Mouse (Mus musculus) cerebellum, adult 2 months (tissue): ENCODE measurements around the gene Kctd3. TPM values are rescaled to one million over a fixed set of nuclear protein-coding genes. Genes with fewer than 3 reads are reported as not detected.

ENCODE experiments used
- DNase-seq, 2 experiments: peaks; one replicate each; pipeline ENCODE4 v3.0.0; 2021
- H3K27ac ChIP-seq: fragments of 200-500 bp; 2 replicates; pipeline ENCODE4 v1.5.1; 2012; ENCODE audit warnings: low read length, control low read depth, inconsistent platforms; ENCODE audit not compliant: insufficient read depth
- H3K27me3 ChIP-seq: fragments of 200-500 bp; 2 replicates; pipeline ENCODE4 v1.6.1; 2012; ENCODE audit warnings: inconsistent platforms, mild to moderate bottlenecking, low read length, moderate library complexity; ENCODE audit not compliant: control insufficient read depth, insufficient read depth
- H3K4me1 ChIP-seq: fragments of 200-500 bp; 2 replicates; pipeline ENCODE4 v1.6.1; 2011; ENCODE audit warnings: low read length; ENCODE audit not compliant: control insufficient read depth, insufficient read depth
- H3K4me3 ChIP-seq: fragments of 200-500 bp; replicated peaks from 2 replicates; pipeline ENCODE3; 2011; ENCODE audit warnings: mild to moderate bottlenecking, low read depth, low read length, control low read depth; ENCODE audit not compliant: insufficient read depth
- CTCF ChIP-seq: fragments of 200-500 bp; IDR thresholded peaks from 2 replicates; pipeline ENCODE4 v1.5.1; 2011; ENCODE audit warnings: low read depth, mild to moderate bottlenecking, control low read depth, low read length, moderate library complexity, borderline replicate concordance; ENCODE audit not compliant: insufficient read depth
- POLR2A ChIP-seq: fragments of 200-500 bp; IDR thresholded peaks from 2 replicates; pipeline ENCODE4 v1.6.1; 2011; ENCODE audit warnings: low read length, control low read depth, borderline replicate concordance; ENCODE audit not compliant: insufficient read depth
- WGBS: fragments of 180-500 bp; shearing (Covaris S2); methylation state at CpG from one replicate; pipeline ENCODE4 v1.1.7; 2018; 5-methylcytosine and 5-hydroxymethylcytosine counted together
- polyA plus RNA-seq: library from polyadenylated mRNA; depleted of rRNA; stranded (reverse); fragments of >200 nt; gene quantifications from 2 replicates; pipeline ENCODE4 v1.2.3, GENCODE M21; 2012; rRNA removed

The Kctd3 gene
- 96.6 and 99.9 TPM in 2 replicates for polyA plus RNA-seq

DNA sequence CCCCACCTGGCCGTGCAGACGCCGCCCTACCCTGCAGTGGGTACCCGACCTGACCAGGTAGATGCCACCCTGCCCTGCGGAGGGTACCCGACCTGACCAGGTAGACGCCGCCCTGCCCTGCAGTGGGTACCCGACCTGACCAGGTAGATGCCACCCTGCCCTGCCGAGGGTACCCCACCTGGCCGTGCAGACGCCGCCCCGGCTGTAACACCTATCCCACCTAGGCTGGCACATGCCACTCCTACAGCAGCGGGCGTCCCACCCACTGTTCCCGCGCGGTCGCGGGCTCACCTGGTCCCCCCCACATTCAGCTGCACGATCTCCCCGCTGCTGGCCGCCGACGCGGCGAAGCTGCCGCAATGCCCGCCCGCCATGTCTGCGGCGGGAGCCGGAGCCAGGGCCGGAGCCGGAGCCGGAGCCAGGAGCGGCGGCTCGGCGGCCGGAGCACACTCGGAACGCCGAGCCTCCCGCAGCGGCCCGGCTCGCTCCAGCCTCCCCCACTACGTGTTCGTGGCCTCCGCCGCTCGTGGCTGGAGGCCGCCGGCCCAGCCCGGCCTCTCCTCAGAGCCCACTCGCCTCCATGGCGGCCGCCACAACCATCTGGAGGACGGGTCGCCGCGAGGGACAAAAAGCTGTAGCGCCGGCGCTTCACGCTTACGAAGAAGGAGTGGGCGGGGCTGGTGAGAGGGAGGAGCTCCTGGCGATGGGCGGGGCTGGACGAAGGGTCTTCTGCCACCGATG is at the start of gene Kctd3:
Gene Kctd3, minus strand, starts transcription at position 603 of the 741 bp plus-strand sequence.
- DNase-seq = peak; percentile 96 to 99
- Histone ChIP-seq H3K4me3 (peak within 1 kb of the TSS; percentile 68), H3K4me1 (peaks cover 3% of the 10 kb centered on the region; the same call in 1 of the 2 replicates), H3K27ac (0 out of 2 replicates have a peak within 1 kb of the TSS, but pooled peaks have one; percentile 17), H3K27me3 (no peaks in the 10 kb centered on the region)
- WGBS = under 1% methylated on average over 74 of the region's 74 CpGs
- TF ChIP-seq POLR2A (peak; percentile 50; the same call in 1 of the 2 replicates), CTCF (no peak)

DNA sequence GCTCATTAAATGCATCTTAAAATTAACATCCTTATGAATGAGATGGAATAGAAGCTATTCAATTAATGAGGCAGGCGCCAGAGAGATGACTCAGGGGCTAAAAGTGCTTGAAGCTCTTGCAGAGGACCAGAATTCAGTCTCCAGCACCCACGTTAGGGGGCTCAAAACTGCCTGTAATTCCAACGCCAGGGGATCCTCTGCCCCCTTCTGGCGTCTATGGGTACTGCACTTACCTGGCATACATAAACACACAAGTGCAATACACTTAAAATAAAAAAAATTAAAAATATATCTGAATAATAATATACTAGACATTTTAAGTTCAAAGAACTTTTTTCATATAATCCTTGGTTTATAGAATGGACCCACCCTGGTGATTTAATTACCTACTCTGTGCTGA is 49.8 kb upstream of the Kctd3 start:
- no peak for DNase-seq
- 72% methylated on average over 4 of the region's 4 CpGs for WGBS
- Histone ChIP-seq H3K27me3 (no peaks in the 10 kb centered on the region), H3K4me3 (no peak overlapping the region), H3K4me1 (no peaks in the 10 kb centered on the region), H3K27ac (no peak overlapping the region)
- TF ChIP-seq POLR2A = no peak
- TF ChIP-seq CTCF = 0 out of 2 replicates have a peak, but pooled peaks have one; percentile 10

DNA sequence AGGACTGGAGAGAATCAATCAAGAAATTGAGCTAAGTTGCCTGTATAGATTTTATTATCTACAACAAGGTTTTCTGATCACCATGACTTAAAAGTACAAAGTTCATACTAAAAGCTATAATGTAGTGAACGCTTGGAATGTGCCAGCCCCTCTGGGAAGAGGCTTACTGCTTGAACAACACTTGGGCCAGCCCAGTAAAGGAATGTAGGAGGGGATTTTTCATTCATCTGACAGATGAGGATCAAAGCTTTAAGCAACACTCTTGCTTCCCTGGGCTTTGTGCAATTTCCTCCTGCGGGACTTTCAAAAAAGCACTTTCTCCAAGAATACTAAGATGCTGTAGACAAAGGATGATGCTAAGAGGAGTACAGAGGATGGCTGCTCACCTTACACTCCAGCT is 48.3 kb upstream of the Kctd3 start:
- H3K4me3 ChIP-seq = no peak overlapping the region
- H3K27ac ChIP-seq = no peak overlapping the region
- H3K4me1 ChIP-seq = no peaks in the 10 kb centered on the region
- no peak for DNase-seq
- WGBS = 82% methylated on average over 2 of the region's 2 CpGs
- no peaks in the 10 kb centered on the region for H3K27me3 ChIP-seq
- no peak for TF ChIP-seq CTCF

DNA sequence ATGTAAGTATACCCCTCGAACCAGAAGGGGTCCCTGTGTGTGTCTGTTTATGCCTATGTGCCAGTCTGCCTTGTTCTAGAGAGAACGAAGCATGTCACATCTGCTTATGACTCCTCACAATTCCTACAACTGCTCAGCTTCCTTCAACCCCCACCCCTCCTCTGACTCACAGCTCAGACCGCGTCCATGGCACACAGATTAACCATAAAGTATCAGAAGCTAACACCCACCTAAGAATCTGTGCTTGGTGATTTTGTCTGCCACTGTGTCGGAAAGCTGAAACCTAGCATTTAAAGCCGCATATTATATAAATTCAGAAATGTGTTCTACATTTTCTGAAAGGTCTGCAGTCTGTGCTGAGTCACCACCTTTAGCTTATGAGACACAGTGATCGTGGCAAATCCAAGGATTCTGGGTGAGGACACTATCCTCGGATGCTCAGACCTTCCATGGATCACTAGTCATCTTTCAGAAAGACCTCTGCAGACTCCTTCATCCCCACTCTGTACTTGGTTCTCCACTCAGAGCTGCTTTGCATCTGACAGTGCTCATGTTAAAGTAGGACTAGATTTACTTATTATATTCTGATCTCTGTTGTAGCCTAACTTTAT is 47.4 kb upstream of the Kctd3 start:
- 92% methylated on average over 8 of the region's 8 CpGs for WGBS
- DNase-seq = no peak
- Histone ChIP-seq H3K27me3 (no peaks in the 10 kb centered on the region), H3K4me3 (no peak overlapping the region), H3K4me1 (no peaks in the 10 kb centered on the region), H3K27ac (no peak overlapping the region)
- TF ChIP-seq POLR2A = no peak
- no peak for TF ChIP-seq CTCF

DNA sequence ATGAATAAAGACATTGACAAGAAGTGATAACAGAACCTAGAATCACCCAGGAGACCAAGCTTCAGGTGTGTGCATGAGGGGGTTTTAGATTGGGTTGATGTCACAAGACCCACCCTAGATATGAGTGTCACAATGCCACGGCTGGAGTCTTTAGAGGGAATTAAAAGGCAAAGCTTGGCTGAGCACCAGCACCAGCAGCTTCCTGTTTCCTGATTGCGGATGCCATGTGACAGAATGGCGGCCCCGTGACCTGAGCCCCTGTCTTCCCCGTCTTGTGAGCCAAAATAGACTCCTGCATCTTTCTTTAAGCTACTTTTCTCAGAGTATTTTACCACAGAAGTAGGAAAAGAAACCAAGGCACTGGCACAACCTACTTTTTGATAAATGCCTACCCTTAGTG is 46.5 kb upstream of the Kctd3 start:
- DNase-seq = no peak
- 91% methylated on average over 5 of the region's 5 CpGs for WGBS
- Histone ChIP-seq H3K27me3 (no peaks in the 10 kb centered on the region), H3K27ac (no peak overlapping the region), H3K4me1 (no peaks in the 10 kb centered on the region), H3K4me3 (no peak overlapping the region)
- TF ChIP-seq POLR2A = no peak
- TF ChIP-seq CTCF = no peak

DNA sequence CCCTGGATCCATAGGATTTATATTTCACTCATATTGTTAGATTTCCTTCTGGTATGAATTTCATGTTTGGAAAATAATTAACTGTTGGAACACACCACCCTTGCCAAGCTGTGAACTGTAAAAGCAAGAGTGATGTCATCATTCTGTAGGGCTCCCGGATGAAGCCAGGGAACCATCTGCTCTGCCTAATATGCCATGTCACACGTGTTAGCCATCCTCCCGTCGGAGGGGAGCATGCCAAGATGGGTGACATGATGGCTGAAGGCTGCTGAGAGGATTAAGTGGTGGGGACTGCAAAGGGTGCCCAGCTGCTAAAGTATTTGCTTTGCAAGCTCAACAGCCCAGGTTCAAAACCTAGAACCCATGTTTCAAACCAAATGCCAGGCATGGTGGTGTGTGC is 44.5 kb upstream of the Kctd3 start:
- H3K27me3 ChIP-seq = no peaks in the 10 kb centered on the region
- WGBS = 21% methylated on average over 4 of the region's 4 CpGs
- H3K4me3 ChIP-seq = no peak overlapping the region
- no peak for TF ChIP-seq POLR2A
- no peak for TF ChIP-seq CTCF
- H3K4me1 ChIP-seq = no peaks in the 10 kb centered on the region
- H3K27ac ChIP-seq = no peak overlapping the region
- peak in 1 of 2 experiments; percentile 53 for DNase-seq

DNA sequence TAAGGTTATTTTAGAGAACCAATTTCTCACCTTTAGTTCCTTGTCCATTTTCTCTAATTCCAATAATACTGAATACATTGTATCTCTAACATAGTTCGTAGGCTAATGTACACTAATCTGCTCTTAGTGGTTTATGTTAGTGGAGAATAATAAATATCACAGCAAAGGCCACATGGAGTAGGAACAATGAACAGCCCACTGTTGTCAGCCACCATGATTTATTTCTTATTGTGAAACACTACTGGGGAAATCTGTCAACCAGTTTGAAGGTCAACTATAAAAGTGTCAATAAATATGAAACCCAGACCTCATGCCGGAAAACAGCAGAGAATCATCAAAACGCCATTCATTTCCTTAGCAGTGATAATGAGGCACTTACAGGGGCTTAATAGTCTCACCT is 42.5 kb upstream of the Kctd3 start:
- WGBS = 97% methylated on average over 3 of the region's 3 CpGs
- no peak for DNase-seq
- H3K4me3 ChIP-seq = no peak overlapping the region
- H3K27ac ChIP-seq = no peak overlapping the region
- H3K27me3 ChIP-seq = no peaks in the 10 kb centered on the region
- TF ChIP-seq POLR2A (no peak), CTCF (no peak)
- H3K4me1 ChIP-seq = no peaks in the 10 kb centered on the region

DNA sequence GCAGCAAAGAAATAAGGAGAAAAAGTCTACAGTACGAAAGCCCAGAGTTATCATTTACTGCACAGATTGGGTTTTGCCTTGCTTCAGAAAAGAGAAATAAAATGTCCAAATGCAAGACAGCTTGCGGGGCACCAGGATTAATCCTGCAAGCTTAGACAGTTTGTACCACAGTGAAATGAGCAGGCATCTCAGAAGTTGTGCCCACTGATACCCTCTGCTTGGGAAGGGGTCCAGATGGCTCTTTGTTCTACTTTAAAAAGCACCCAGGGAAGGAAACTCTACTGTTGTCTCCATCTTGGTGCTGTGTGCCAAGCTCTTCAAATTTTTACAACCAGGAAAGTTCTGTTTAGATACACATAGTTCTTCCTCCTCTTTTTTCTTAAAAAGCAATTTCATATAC is 40.7 kb upstream of the Kctd3 start:
- DNase-seq = no peak
- TF ChIP-seq CTCF = no peak
- no peak for TF ChIP-seq POLR2A
- Histone ChIP-seq H3K27me3 (no peaks in the 10 kb centered on the region), H3K4me3 (no peak overlapping the region), H3K27ac (no peak overlapping the region), H3K4me1 (no peaks in the 10 kb centered on the region)
- WGBS = 95% methylated on average over 2 of the region's 2 CpGs
